Mouse (Mus musculus) spleen, adult 2 months (tissue): ENCODE data around the gene 1110008L16Rik. TPM values are rescaled to one million over a fixed set of nuclear protein-coding genes. Genes with fewer than 3 reads are reported as not detected.
"Not testable (repeated sequence)": the region's sequence is repeated elsewhere in the genome, so short reads cannot be mapped to it uniquely, and the experiment has no call there.

Source experiments
- DNase-seq, 2 experiments: peaks; one replicate each; pipeline versions ENCODE4 v3.0.0 to v3.0.0-alpha.2; 2012 to 2021; ENCODE audit warnings: low spot score in 2 of 2, low read depth in 1 of 2
- H3K27ac ChIP-seq: fragments of 200-500 bp; 2 replicates; pipeline ENCODE4 v1.5.1; 2012; ENCODE audit warnings: low read length, inconsistent platforms; ENCODE audit not compliant: insufficient read depth
- H3K27me3 ChIP-seq: fragments of 200-500 bp; 2 replicates; pipeline ENCODE4 v1.6.1; 2012; ENCODE audit warnings: mild to moderate bottlenecking, moderate library complexity, low read length, inconsistent platforms; ENCODE audit not compliant: control insufficient read depth, insufficient read depth
- H3K36me3 ChIP-seq: fragments of 200-500 bp; 2 replicates; pipeline ENCODE4 v1.6.1; 2012; ENCODE audit warnings: mild to moderate bottlenecking, low read length, inconsistent platforms; ENCODE audit not compliant: control insufficient read depth, insufficient read depth
- H3K4me1 ChIP-seq: fragments of 200-500 bp; 2 replicates; pipeline ENCODE4 v1.6.1; 2011; ENCODE audit warnings: inconsistent platforms; ENCODE audit not compliant: control insufficient read depth, insufficient read depth, insufficient read length
- H3K4me3 ChIP-seq: fragments of 200-500 bp; 2 replicates; pipeline ENCODE4 v1.5.1; 2011; ENCODE audit warnings: mild to moderate bottlenecking, inconsistent platforms; ENCODE audit not compliant: insufficient read depth, insufficient read length; ENCODE audit errors: extremely low read depth
- CTCF ChIP-seq: fragments of 200-500 bp; IDR thresholded peaks from 2 replicates; pipeline ENCODE4 v1.5.1; 2011; ENCODE audit warnings: mild to moderate bottlenecking, inconsistent platforms; ENCODE audit not compliant: insufficient read depth, insufficient read length, insufficient replicate concordance; ENCODE audit errors: extremely low read depth
- POLR2A ChIP-seq: fragments of 200-500 bp; IDR thresholded peaks from 2 replicates; pipeline ENCODE4 v1.6.1; 2011; ENCODE audit warnings: low read depth, low read length, inconsistent platforms
- WGBS: fragments of 180-500 bp; shearing (Covaris S2); methylation state at CpG from one replicate; pipeline ENCODE4 v1.1.7; 2018; 5-methylcytosine and 5-hydroxymethylcytosine counted together
- polyA plus RNA-seq: library from polyadenylated mRNA; depleted of rRNA; stranded (reverse); fragments of >200 nt; gene quantifications from 2 replicates; pipeline ENCODE4 v1.2.3, GENCODE M21; 2012

The 1110008L16Rik gene
- polyA plus RNA-seq, 1 experiment, result 1.4 TPM

- WGBS, result 8% methylated on average over 6 of the region's 6 CpGs
- H3K27ac ChIP-seq, result peak overlapping the region; percentile 61
- H3K4me1 ChIP-seq, result peaks cover 33% of the 10 kb centered on the region; the same call in 1 of the 2 replicates
- peak; percentile 71 to 85 for DNase-seq
- TF ChIP-seq POLR2A, result no peak
- TF ChIP-seq CTCF, result peak; percentile 24; the same call in 1 of the 2 replicates
- no peak overlapping the region for H3K4me3 ChIP-seq
- no peaks in the 10 kb centered on the region for H3K36me3 ChIP-seq
- H3K27me3 ChIP-seq, result no peaks in the 10 kb centered on the region
These were observed 89.1 kb downstream of the 1110008L16Rik start for GRCm38 (mm10) chr12:55388478-55388877.

- Histone ChIP-seq H3K4me3 (no peak overlapping the region), H3K4me1 (peaks cover 33% of the 10 kb centered on the region; the same call in 1 of the 2 replicates), H3K36me3 (no peaks in the 10 kb centered on the region), H3K27ac (peak overlapping the region; percentile 67), H3K27me3 (no peaks in the 10 kb centered on the region)
- TF ChIP-seq POLR2A, result no peak
- TF ChIP-seq CTCF, result no peak
- DNase-seq, result peak; percentile 36 to 49
- 11% methylated on average over 17 of the region's 17 CpGs for WGBS
These were observed 90.0 kb downstream of the 1110008L16Rik start for GRCm38 (mm10) chr12:55389132-55390081.

GRCm38 (mm10) chr12:55392120-55392519, 92.7 kb downstream of the 1110008L16Rik start:
- TF ChIP-seq CTCF (no peak), POLR2A (no peak)

GRCm38 (mm10) chr12:55392733-55393577, 93.6 kb downstream of the 1110008L16Rik start:
- no peak overlapping the region for H3K4me3 ChIP-seq
- H3K27ac ChIP-seq, result no peak overlapping the region
- peaks cover 30% of the 10 kb centered on the region; the same call in 1 of the 2 replicates for H3K4me1 ChIP-seq
- TF ChIP-seq CTCF (no peak), POLR2A (no peak)
- 58% methylated on average over 11 of the region's 11 CpGs for WGBS
- no peak for DNase-seq
- H3K27me3 ChIP-seq, result no peaks in the 10 kb centered on the region
- H3K36me3 ChIP-seq, result no peaks in the 10 kb centered on the region

More at GRCm38 (mm10) chr12:55392120-55392519, 92.7 kb downstream of the 1110008L16Rik start:
- H3K27me3 ChIP-seq, result no peaks in the 10 kb centered on the region
- H3K36me3 ChIP-seq, result no peaks in the 10 kb centered on the region
- H3K27ac ChIP-seq, result no peak overlapping the region
- peaks cover 33% of the 10 kb centered on the region; the same call in 1 of the 2 replicates for H3K4me1 ChIP-seq
- no peak overlapping the region for H3K4me3 ChIP-seq
- no peak for DNase-seq

- not testable (repeated sequence) for H3K4me3 ChIP-seq, H3K36me3 ChIP-seq, H3K27me3 ChIP-seq, H3K27ac ChIP-seq, DNase-seq
- WGBS, result 96% methylated on average over 14 of the region's 14 CpGs
- H3K4me1 ChIP-seq, result peaks cover 16% of the 10 kb centered on the region; the same call in 1 of the 2 replicates
These were observed 96.2 kb downstream of the 1110008L16Rik start for GRCm38 (mm10) chr12:55395601-55396000.

GRCm38 (mm10) chr12:55396536-55396935, 97.2 kb downstream of the 1110008L16Rik start:
- H3K4me3 ChIP-seq, result no peak overlapping the region
- H3K27me3 ChIP-seq, result no peaks in the 10 kb centered on the region
- WGBS, result 93% methylated on average over 4 of the region's 4 CpGs
- H3K4me1 ChIP-seq, result peaks cover 13% of the 10 kb centered on the region; the same call in 1 of the 2 replicates
- no peaks in the 10 kb centered on the region for H3K36me3 ChIP-seq
- DNase-seq, result no peak
- TF ChIP-seq CTCF, result no peak
- no peak for TF ChIP-seq POLR2A
- no peak overlapping the region for H3K27ac ChIP-seq
